Mouse (Mus musculus) heart, postnatal 0 days (tissue): Measurements from ENCODE around the gene Abr.

Source experiments
- CTCF ChIP-seq: IDR thresholded peaks from 2 replicates; pipeline ENCODE4 v1.5.1; 2016; ENCODE audit warnings: antibody characterized with exemption, control low read depth, low read depth
- EP300 ChIP-seq: IDR thresholded peaks from 2 replicates; pipeline ENCODE4 v1.6.1; 2016; ENCODE audit warnings: antibody characterized with exemption, low read depth

DNA sequence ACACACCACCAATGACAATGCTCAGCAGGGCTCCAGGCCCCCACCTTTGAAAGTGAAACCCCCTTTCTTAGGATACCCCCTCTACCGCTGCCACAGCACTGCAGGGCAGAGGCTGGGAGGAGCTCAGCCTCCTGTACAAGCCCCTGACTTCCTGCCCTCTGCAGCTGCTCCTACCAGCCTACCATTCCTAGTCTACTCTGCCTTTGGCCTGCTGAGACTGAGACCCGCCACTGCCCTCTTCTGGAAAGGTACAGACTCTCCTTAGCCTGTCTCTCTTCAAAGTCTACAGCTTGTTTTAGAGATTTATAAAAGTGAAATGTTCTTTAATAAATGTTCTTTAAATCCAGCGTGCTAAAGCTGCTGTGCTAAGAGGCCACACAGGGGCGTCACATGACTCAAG, 193.1 kb downstream of the Abr start:
- no peak for TF ChIP-seq EP300
- TF ChIP-seq CTCF, result peak; percentile 44
